Mouse (Mus musculus): Measurements from ENCODE around the gene Trdn. TPM values are rescaled to one million over a fixed set of nuclear protein-coding genes. Genes with fewer than 3 reads are reported as not detected.

Trdn gene
- total RNA-seq, 2 experiments from 2014 or later = 0.19 TPM; not detected in 1

GRCm38 (mm10) chr10:33366521-33366920 lies 286.2 kb downstream of the Trdn start:
- DNase-seq (ENCODE audit: low spot score in 2 of 2) = no peak

- no peak for DNase-seq (ENCODE audit: low spot score in 2 of 2)
Observed at GRCm38 (mm10) chr10:33370534-33370933, 290.2 kb downstream of the Trdn start.

- no peak for DNase-seq (ENCODE audit: low spot score in 2 of 2)
Observed at GRCm38 (mm10) chr10:33375474-33376029, 295.2 kb downstream of the Trdn start.

Other genes starting within 250 kb of the Trdn start
- under 1 TPM; 0.13 to 0.16 TPM for gene Nkain2, start 190.1 kb upstream of the Trdn start, total RNA-seq (2021)

All from adrenal gland, adult 18-20 months (tissue).